Mouse (Mus musculus) E14TG2a.4 (cell line): ENCODE measurements around the gene Cyfip2.

ENCODE experiments used
- H3K27me3 ChIP-seq: 2 replicates; pipeline ENCODE4 v1.6.1; 2014; ENCODE audit warnings: low read length, control low read depth; ENCODE audit not compliant: insufficient read depth
- H3K36me3 ChIP-seq: 2 replicates; pipeline ENCODE4 v1.6.1; 2014; ENCODE audit warnings: low read length, control low read depth; ENCODE audit not compliant: insufficient read depth
- H3K4me1 ChIP-seq: replicated peaks from 2 replicates; pipeline ENCODE4 v1.6.1; 2014; ENCODE audit warnings: low read depth, low read length, control low read depth
- H3K4me3 ChIP-seq: replicated peaks from 2 replicates; pipeline ENCODE4 v1.5.1; 2014; ENCODE audit warnings: mild to moderate bottlenecking, low read length
- H3K9me3 ChIP-seq: 2 replicates; pipeline ENCODE4 v1.6.1; 2014; ENCODE audit warnings: low read length, control low read depth
- CTCF ChIP-seq: conservative IDR thresholded peaks from 2 replicates; pipeline ENCODE4 v1.5.1; 2014; ENCODE audit warnings: low read length
- NANOG ChIP-seq: IDR thresholded peaks from 2 replicates; pipeline ENCODE4 v1.6.1; 2014; ENCODE audit warnings: borderline replicate concordance, low read length, mixed read lengths
- POU5F1 ChIP-seq: IDR thresholded peaks from 2 replicates; pipeline ENCODE4 v1.6.1; 2014; ENCODE audit warnings: low read length, borderline replicate concordance

Gene Cyfip2

DNA sequence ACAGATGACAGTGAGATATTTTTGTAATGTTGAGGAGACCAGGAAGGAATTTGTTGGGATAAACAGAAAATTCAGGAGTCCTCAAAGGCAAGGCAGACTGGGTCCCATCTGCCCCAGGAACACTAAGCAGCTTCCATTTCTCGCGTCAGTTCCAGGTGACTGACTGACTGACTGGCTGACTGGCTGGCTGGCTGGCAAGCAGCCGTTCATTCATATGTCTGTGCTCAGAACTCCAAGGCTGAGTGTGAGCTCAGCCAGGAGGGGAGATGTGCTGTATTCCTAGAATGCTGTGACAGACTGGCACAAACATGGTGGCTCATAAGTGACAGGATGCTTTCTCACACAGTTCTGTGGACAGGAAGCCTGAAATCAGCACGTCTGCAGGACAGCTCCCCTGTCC, 78.7 kb downstream of the Cyfip2 start:
- H3K36me3 ChIP-seq, result 0 out of 2 replicates have a peak, but pooled peaks cover 5% of the 10 kb centered on the region
- no peaks in the 10 kb centered on the region for H3K27me3 ChIP-seq
- no peak overlapping the region for H3K4me3 ChIP-seq
- no peak for TF ChIP-seq POU5F1
- TF ChIP-seq NANOG, result no peak
- TF ChIP-seq CTCF, result no peak
- H3K4me1 ChIP-seq, result peaks cover 21% of the 10 kb centered on the region
- H3K9me3 ChIP-seq, result no peaks in the 10 kb centered on the region

GRCm38 (mm10) chr11:46232803-46233202, 79.9 kb downstream of the Cyfip2 start:
- H3K27me3 ChIP-seq, result no peaks in the 10 kb centered on the region
- H3K4me1 ChIP-seq, result peaks cover 27% of the 10 kb centered on the region
- TF ChIP-seq NANOG (no peak), POU5F1 (no peak), CTCF (no peak)
- no peak overlapping the region for H3K4me3 ChIP-seq
- no peaks in the 10 kb centered on the region for H3K9me3 ChIP-seq
- 0 out of 2 replicates have a peak, but pooled peaks cover 5% of the 10 kb centered on the region for H3K36me3 ChIP-seq

GRCm38 (mm10) chr11:46230184-46230583, 82.5 kb downstream of the Cyfip2 start:
- H3K4me3 ChIP-seq, result no peak overlapping the region
- H3K9me3 ChIP-seq, result no peaks in the 10 kb centered on the region
- no peaks in the 10 kb centered on the region for H3K36me3 ChIP-seq
- H3K27me3 ChIP-seq, result no peaks in the 10 kb centered on the region
- TF ChIP-seq CTCF (no peak), NANOG (no peak), POU5F1 (no peak)
- H3K4me1 ChIP-seq, result peaks cover 32% of the 10 kb centered on the region

DNA sequence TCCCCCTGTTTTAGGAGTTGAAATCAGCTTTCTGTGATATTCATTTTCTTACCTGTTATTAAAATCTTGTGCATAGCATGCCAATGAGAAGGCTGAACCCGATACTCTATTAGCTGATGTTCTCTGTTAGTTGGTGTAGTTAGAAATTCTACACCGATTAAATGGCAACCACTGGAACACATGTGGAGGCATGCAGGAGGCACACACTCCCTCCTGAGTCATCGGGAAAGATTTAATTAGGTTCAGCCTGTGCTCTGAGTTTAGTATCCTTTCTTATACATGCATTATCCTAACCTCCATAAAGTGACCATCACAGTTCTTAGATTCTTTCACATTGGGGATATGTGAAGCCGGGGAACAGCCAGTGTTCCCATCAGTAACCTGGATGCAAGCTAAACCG, 87.3 kb downstream of the Cyfip2 start:
- peaks cover 24% of the 10 kb centered on the region for H3K4me1 ChIP-seq
- no peaks in the 10 kb centered on the region for H3K36me3 ChIP-seq
- TF ChIP-seq CTCF (no peak), NANOG (no peak)
- no peaks in the 10 kb centered on the region for H3K27me3 ChIP-seq
- H3K9me3 ChIP-seq, result no peaks in the 10 kb centered on the region
- no peak overlapping the region for H3K4me3 ChIP-seq

DNA sequence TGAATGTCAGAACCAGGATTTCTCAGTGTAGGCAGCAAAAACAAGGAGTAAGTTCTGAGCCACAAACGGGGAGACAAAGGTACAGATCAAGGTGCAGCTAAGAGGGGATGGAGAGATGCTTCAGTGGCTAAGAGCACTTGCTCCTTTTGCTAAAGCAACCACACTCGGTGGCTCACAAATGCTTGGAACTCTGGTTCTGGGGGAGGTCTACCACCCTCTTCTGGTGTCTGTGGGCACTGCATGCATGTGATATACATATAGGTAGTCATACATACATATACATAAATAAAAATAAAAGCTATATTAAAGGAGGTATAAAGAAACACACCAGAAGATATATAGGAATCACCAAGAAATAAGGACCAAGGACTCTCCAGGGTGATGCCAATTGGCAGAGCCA, 89.1 kb downstream of the Cyfip2 start:
- TF ChIP-seq NANOG (no peak), CTCF (peak; percentile 81)
- Histone ChIP-seq H3K4me3 (no peak overlapping the region), H3K36me3 (no peaks in the 10 kb centered on the region), H3K4me1 (peaks cover 30% of the 10 kb centered on the region), H3K9me3 (no peaks in the 10 kb centered on the region), H3K27me3 (no peaks in the 10 kb centered on the region)

GRCm38 (mm10) chr11:46220211-46220610, 92.4 kb downstream of the Cyfip2 start:
- TF ChIP-seq CTCF, result no peak
- TF ChIP-seq NANOG, result no peak
- no peak for TF ChIP-seq POU5F1
- Histone ChIP-seq H3K9me3 (no peaks in the 10 kb centered on the region), H3K36me3 (no peaks in the 10 kb centered on the region), H3K4me3 (no peak overlapping the region), H3K4me1 (peaks cover 45% of the 10 kb centered on the region), H3K27me3 (no peaks in the 10 kb centered on the region)

GRCm38 (mm10) chr11:46219380-46219779, 93.3 kb downstream of the Cyfip2 start:
- no peaks in the 10 kb centered on the region for H3K9me3 ChIP-seq
- H3K36me3 ChIP-seq, result no peaks in the 10 kb centered on the region
- peaks cover 49% of the 10 kb centered on the region for H3K4me1 ChIP-seq
- H3K27me3 ChIP-seq, result no peaks in the 10 kb centered on the region
- H3K4me3 ChIP-seq, result no peak overlapping the region
- TF ChIP-seq NANOG (no peak), POU5F1 (no peak), CTCF (no peak)

GRCm38 (mm10) chr11:46218584-46218983, 94.1 kb downstream of the Cyfip2 start:
- H3K27me3 ChIP-seq, result no peaks in the 10 kb centered on the region
- H3K4me1 ChIP-seq, result peaks cover 49% of the 10 kb centered on the region
- TF ChIP-seq NANOG (no peak), CTCF (no peak), POU5F1 (no peak)
- H3K36me3 ChIP-seq, result no peaks in the 10 kb centered on the region
- no peak overlapping the region for H3K4me3 ChIP-seq
- no peaks in the 10 kb centered on the region for H3K9me3 ChIP-seq

DNA sequence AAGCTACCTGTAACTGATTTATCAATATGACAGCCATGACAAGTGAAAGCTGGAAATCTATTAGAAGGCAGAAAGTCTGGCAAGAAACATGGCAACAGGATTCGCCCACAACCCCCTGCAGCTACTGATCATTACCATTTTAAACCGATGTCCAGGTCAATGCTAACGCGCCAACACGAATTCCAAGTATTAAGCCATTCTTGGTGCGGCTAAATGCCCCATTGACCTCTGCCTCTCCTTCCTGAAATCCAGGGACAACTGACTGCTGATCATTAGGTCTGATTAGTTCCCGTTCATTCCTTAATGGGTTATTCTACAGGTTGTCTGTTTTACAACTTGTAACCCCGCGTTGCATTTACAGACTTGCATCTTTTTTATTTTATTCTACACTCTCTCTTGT, 95.0 kb downstream of the Cyfip2 start:
- Histone ChIP-seq H3K4me1 (peaks cover 49% of the 10 kb centered on the region), H3K9me3 (no peaks in the 10 kb centered on the region), H3K36me3 (no peaks in the 10 kb centered on the region), H3K27me3 (no peaks in the 10 kb centered on the region), H3K4me3 (no peak overlapping the region)
- peak; percentile 18; the same call in 1 of the 2 replicates for TF ChIP-seq NANOG
- no peak for TF ChIP-seq POU5F1
- no peak for TF ChIP-seq CTCF
